Mouse (Mus musculus) C2C12 (cell line): Measurements from ENCODE around the gene Als2cr12. TPM values are rescaled to one million over a fixed set of nuclear protein-coding genes. Genes with fewer than 3 reads are reported as not detected.
"Not testable (repeated sequence)": the region's sequence is repeated elsewhere in the genome, so short reads cannot be mapped to it uniquely, and the experiment has no call there.

Source experiments
- H3K27me3 ChIP-seq: one replicate; pipeline ENCODE4 v1.6.1; 2011; ENCODE audit not compliant: control insufficient read depth, insufficient read depth, insufficient read length
- H3K36me3 ChIP-seq: one replicate; pipeline ENCODE4 v1.6.1; 2011; ENCODE audit not compliant: control insufficient read depth, insufficient read depth
- H3K4me3 ChIP-seq: one replicate; pipeline ENCODE4 v1.5.1; 2011; ENCODE audit warnings: mild to moderate bottlenecking, control low read depth; ENCODE audit not compliant: poor library complexity, insufficient read depth, severe bottlenecking
- H3K79me2 ChIP-seq: one replicate; pipeline ENCODE4 v1.6.1; 2011; ENCODE audit not compliant: control insufficient read depth, insufficient read depth
- H3K79me3 ChIP-seq: one replicate; pipeline ENCODE4 v1.6.1; 2011; ENCODE audit warnings: low read depth, control low read depth
- H3ac ChIP-seq: one replicate; pipeline ENCODE3; 2011; ENCODE audit warnings: low read depth; ENCODE audit not compliant: control insufficient read depth, insufficient read length
- CEBPB ChIP-seq: IDR thresholded peaks from one replicate; pipeline ENCODE4 v1.6.1; 2011; ENCODE audit warnings: low read depth, mild to moderate bottlenecking, control low read depth, moderate library complexity
- CTCF ChIP-seq: IDR thresholded peaks from one replicate; pipeline ENCODE4 v1.5.1; 2011; ENCODE audit not compliant: control insufficient read depth, insufficient read depth, insufficient read length
- FOSL1 ChIP-seq: IDR thresholded peaks from one replicate; pipeline ENCODE4 v1.8.0; 2011; ENCODE audit warnings: mild to moderate bottlenecking, low read length; ENCODE audit not compliant: poor library complexity, insufficient read depth, severe bottlenecking
- MAX ChIP-seq: IDR thresholded peaks from one replicate; pipeline ENCODE4 v1.6.1; 2011; ENCODE audit warnings: mild to moderate bottlenecking, control low read depth
- MYOD1 ChIP-seq: IDR thresholded peaks from one replicate; pipeline ENCODE4 v1.6.1; 2011; ENCODE audit warnings: low read depth; ENCODE audit not compliant: control insufficient read depth, insufficient read length
- MYOG ChIP-seq: IDR thresholded peaks from one replicate; pipeline ENCODE4 v1.6.1; 2011; ENCODE audit not compliant: control insufficient read depth, insufficient read length; ENCODE audit errors: extremely low read depth
- USF1 ChIP-seq: IDR thresholded peaks from one replicate; pipeline ENCODE4 v1.6.1; 2011; ENCODE audit warnings: low read depth, mild to moderate bottlenecking, control low read depth, moderate library complexity
- polyA plus RNA-seq: library from polyadenylated mRNA; unstranded; fragments of >200 nt; fragmentation: generic; extraction: Trizol; gene quantifications from one replicate; pipeline ENCODE4 v1.2.1, GENCODE M21; 2012; ENCODE audit warnings: missing spikeins

The Als2cr12 gene
- polyA plus RNA-seq, 1 experiment, result 0.23 TPM

DNA sequence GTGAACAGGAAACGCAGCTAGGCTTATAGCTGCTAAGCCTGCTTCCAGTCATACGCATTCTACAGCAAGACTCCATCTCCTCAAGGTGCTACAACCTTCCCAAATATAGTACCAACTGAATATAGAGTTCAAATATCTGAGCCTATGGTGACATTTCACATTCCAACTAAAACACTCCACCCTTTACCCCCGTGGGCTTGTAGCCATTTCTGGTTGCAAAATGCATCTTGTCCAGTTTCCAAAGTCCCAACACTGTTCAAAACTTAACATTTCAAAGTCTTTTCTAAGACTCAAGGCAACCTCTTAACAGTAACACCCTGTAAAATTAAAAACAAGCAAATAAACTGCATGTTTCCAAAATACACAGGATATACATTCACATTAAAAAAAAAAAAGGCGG, 80.6 kb downstream of the Als2cr12 start:
- Histone ChIP-seq H3K4me3 (no peak overlapping the region), H3K36me3 (no peaks in the 10 kb centered on the region), H3K27me3 (no peaks in the 10 kb centered on the region), H3K79me2 (no peaks in the 10 kb centered on the region), H3ac (no peak overlapping the region), H3K79me3 (no peaks in the 10 kb centered on the region)
- TF ChIP-seq MYOD1 (no peak), FOSL1 (no peak), MYOG (no peak), USF1 (no peak), CTCF (no peak), CEBPB (no peak), MAX (no peak)

DNA sequence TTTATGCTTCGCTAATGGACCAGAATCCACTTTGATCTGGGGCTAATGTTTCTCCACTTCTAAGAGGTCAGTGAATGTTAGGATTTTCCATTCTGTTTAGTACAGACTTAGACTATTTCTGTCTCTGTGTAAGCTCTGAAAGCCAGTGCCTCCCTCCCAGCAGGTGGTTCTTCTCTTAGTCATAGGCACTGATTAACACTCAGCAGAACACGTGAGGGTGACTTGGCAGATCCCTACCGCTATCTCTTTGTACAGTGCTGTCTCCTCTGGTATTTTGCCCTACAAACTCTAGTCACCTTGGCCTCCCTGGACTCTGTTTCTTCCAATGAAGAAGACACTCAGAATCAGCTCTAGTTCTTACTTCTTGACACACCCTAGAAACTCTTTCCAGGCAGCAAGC, 81.4 kb downstream of the Als2cr12 start:
- H3ac ChIP-seq, result no peak overlapping the region
- TF ChIP-seq MYOG (no peak), CTCF (no peak), MYOD1 (peak; percentile 58), USF1 (peak; percentile 82), FOSL1 (no peak), CEBPB (no peak), MAX (no peak)

DNA sequence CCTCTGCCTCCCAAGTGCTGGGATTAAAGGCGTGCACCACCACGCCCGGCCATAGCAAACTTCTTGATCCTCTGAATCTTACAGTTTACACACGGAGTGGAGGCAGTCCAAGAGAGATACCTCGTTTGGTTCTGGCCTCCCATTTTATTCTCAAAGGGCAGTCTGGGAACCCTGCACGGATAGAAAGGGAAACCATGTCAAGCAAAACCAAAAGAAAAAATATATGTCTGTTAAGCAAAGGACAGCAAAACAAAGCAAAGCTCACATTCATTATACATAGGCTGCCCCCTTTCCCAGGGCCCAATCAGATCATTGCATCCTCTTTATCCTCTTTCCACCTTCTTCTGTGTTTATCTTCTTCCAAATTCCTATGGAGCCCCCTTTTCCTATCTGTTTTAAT, 82.0 kb downstream of the Als2cr12 start:
- Histone ChIP-seq H3ac (no peak overlapping the region), H3K4me3 (no peak overlapping the region), H3K79me3 (no peaks in the 10 kb centered on the region), H3K27me3 (no peaks in the 10 kb centered on the region), H3K79me2 (no peaks in the 10 kb centered on the region), H3K36me3 (no peaks in the 10 kb centered on the region)
- TF ChIP-seq MAX (no peak), CTCF (no peak), MYOD1 (no peak), MYOG (no peak)

More for the DNA sequence above, 81.4 kb downstream of the Als2cr12 start:
- H3K27me3 ChIP-seq, result no peaks in the 10 kb centered on the region
- H3K79me2 ChIP-seq, result no peaks in the 10 kb centered on the region
- no peak overlapping the region for H3K4me3 ChIP-seq
- no peaks in the 10 kb centered on the region for H3K36me3 ChIP-seq
- no peaks in the 10 kb centered on the region for H3K79me3 ChIP-seq

DNA sequence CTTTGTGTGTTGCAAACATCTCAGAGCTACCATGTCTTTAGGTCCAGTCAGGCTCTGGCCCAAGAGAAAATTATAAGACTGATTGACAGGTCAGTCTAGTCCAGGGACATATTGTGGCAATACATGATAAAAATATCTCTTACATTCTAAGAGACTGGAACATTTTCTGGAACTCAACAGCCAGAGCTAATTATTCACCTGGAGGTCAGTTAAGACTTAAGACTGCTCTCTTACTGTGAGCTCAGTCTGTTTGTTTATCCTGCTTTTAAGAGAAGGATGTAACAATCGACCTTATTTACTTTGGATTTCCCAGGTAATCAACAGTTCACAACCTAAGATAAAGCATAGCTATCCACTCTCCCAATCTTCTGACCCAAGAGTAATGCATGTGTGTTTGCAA, 85.2 kb downstream of the Als2cr12 start:
- TF ChIP-seq MYOG (no peak), FOSL1 (no peak), MYOD1 (no peak), MAX (no peak)
- H3K36me3 ChIP-seq, result no peaks in the 10 kb centered on the region
- no peaks in the 10 kb centered on the region for H3K79me3 ChIP-seq
- no peaks in the 10 kb centered on the region for H3K79me2 ChIP-seq
- no peak overlapping the region for H3K4me3 ChIP-seq
- no peak overlapping the region for H3ac ChIP-seq
- no peaks in the 10 kb centered on the region for H3K27me3 ChIP-seq

DNA sequence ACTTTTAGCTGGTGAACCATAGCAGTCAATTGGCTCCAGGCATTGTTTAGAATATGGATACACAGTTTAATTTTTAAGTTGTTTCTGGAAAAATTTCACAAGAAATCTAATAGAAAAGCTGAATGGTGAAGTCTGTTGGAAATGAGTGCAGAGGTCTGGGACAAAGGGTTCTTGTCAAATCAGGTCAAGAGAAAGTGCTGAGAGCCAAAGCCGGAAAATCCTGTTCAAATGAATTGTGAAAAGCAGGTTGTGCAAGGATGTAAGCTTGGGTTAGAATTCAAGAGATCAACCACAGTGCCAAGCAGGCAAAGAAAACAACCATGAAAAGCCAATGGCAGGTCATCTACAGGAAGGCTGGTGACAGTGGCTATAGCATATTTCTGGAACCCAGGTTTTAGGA, 85.6 kb downstream of the Als2cr12 start:
- H3K27me3 ChIP-seq, result no peaks in the 10 kb centered on the region
- no peak overlapping the region for H3ac ChIP-seq
- H3K79me2 ChIP-seq, result no peaks in the 10 kb centered on the region
- no peak overlapping the region for H3K4me3 ChIP-seq
- no peaks in the 10 kb centered on the region for H3K36me3 ChIP-seq
- TF ChIP-seq CTCF, result no peak
- TF ChIP-seq MYOD1, result no peak
- no peak for TF ChIP-seq USF1
- no peak for TF ChIP-seq CEBPB
- TF ChIP-seq MAX, result no peak
- no peak for TF ChIP-seq FOSL1
- no peak for TF ChIP-seq MYOG
- H3K79me3 ChIP-seq, result no peaks in the 10 kb centered on the region

DNA sequence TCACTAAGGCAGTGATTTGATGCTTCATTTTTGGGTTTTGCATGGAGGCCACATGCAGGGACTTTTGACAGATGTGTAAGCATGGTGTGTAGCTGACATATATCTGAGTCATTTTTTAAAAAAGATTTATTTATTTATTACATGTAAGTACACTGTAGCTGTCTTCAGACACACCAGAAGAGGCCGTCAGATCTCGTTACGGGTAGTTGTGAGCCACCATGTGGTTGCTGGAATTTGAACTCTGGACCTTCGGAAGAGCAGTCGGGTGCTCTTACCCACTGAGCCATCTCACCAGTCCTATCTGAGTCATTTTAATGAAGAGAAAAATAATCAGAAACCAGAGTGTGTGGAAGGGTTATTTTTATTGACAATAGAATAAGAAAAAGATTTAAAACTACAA, 86.2 kb downstream of the Als2cr12 start:
- not testable (repeated sequence) for H3K27me3 ChIP-seq, H3K4me3 ChIP-seq, H3K36me3 ChIP-seq, H3ac ChIP-seq, H3K79me3 ChIP-seq, H3K79me2 ChIP-seq
- peak; percentile 17 for TF ChIP-seq MYOD1

DNA sequence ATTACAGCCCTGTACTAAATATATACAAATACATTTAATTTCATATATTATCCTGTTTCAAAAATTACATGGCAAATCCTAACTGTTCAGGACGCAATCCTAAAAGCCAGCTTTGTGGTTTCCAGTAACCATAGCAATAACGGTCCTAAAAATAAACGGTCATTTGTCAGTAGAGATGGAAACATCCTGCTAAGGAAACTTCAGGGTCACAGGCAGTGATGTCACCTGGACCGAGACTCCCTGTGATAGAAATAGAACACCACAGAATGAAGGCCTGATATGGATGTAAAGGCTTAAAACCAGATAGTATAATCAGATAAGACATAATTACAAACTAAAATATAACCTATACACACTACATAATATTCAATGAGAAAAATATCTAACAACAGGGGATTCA, 92.1 kb downstream of the Als2cr12 start:
- H3K79me2 ChIP-seq, result no peaks in the 10 kb centered on the region
- no peaks in the 10 kb centered on the region for H3K27me3 ChIP-seq
- no peaks in the 10 kb centered on the region for H3K36me3 ChIP-seq
- H3ac ChIP-seq, result no peak overlapping the region
- no peaks in the 10 kb centered on the region for H3K79me3 ChIP-seq
- TF ChIP-seq MYOD1 (no peak), CEBPB (no peak), FOSL1 (no peak), CTCF (no peak), MAX (no peak), MYOG (no peak), USF1 (no peak)
- no peak overlapping the region for H3K4me3 ChIP-seq
